Mouse (Mus musculus) cortical plate, adult 2 months (tissue): ENCODE measurements around the gene Lck. TPM values are rescaled to one million over a fixed set of nuclear protein-coding genes. Genes with fewer than 3 reads are reported as not detected.

ENCODE experiments used
- H3K27ac ChIP-seq: fragments of 200-500 bp; 2 replicates; pipeline ENCODE4 v1.5.1; 2012; ENCODE audit warnings: low read length, control low read depth, inconsistent platforms; ENCODE audit not compliant: insufficient read depth
- H3K4me1 ChIP-seq: fragments of 200-500 bp; 2 replicates; pipeline ENCODE4 v1.6.1; 2011; ENCODE audit warnings: low read length; ENCODE audit not compliant: control insufficient read depth, insufficient read depth
- H3K4me3 ChIP-seq: fragments of 200-500 bp; 2 replicates; pipeline ENCODE4 v1.5.1; 2011; ENCODE audit warnings: mild to moderate bottlenecking, low read length, control low read depth; ENCODE audit not compliant: insufficient read depth
- CTCF ChIP-seq: fragments of 200-500 bp; IDR thresholded peaks from 2 replicates; pipeline ENCODE4 v1.5.1; 2011; ENCODE audit warnings: mild to moderate bottlenecking, control low read depth, low read length; ENCODE audit not compliant: insufficient read depth; ENCODE audit errors: extremely low read depth
- POLR2A ChIP-seq: fragments of 200-500 bp; IDR thresholded peaks from 2 replicates; pipeline ENCODE4 v1.6.1; 2011; ENCODE audit warnings: mild to moderate bottlenecking, low read length, control low read depth; ENCODE audit not compliant: insufficient read depth; ENCODE audit errors: extremely low read depth
- polyA plus RNA-seq: library from polyadenylated mRNA; depleted of rRNA; stranded (reverse); fragments of >200 nt; gene quantifications from 2 replicates; pipeline ENCODE4 v1.2.3, GENCODE M21; 2012

Gene Lck
- polyA plus RNA-seq, 1 experiment = 2.3 TPM

GRCm38 (mm10) chr4:129513086-129513767 is 60.2 kb downstream of the Lck start, which contains the start of gene Marcksl1:
TSS of gene Marcksl1 (plus strand) at chr4:129513581.
- TF ChIP-seq CTCF = no peak
- TF ChIP-seq POLR2A = peak; percentile 44; the same call in 1 of the 2 replicates
- Histone ChIP-seq H3K4me1 (no peaks in the 10 kb centered on the region), H3K27ac (0 out of 2 replicates have a peak within 1 kb of the TSS, but pooled peaks have one; percentile 61), H3K4me3 (peak within 1 kb of the TSS; percentile 56)

- no peak overlapping the region for H3K4me3 ChIP-seq
- TF ChIP-seq CTCF (no peak), POLR2A (no peak)
- no peaks in the 10 kb centered on the region for H3K4me1 ChIP-seq
- H3K27ac ChIP-seq = peak overlapping the region; percentile 75
Measured at GRCm38 (mm10) chr4:129511413-129512096, 61.9 kb downstream of the Lck start.

GRCm38 (mm10) chr4:129510723-129511412 is 62.6 kb downstream of the Lck start:
- TF ChIP-seq POLR2A (no peak), CTCF (no peak)
- H3K27ac ChIP-seq = peak overlapping the region; percentile 67; the same call in 1 of the 2 replicates
- H3K4me1 ChIP-seq = no peaks in the 10 kb centered on the region
- H3K4me3 ChIP-seq = no peak overlapping the region

DNA sequence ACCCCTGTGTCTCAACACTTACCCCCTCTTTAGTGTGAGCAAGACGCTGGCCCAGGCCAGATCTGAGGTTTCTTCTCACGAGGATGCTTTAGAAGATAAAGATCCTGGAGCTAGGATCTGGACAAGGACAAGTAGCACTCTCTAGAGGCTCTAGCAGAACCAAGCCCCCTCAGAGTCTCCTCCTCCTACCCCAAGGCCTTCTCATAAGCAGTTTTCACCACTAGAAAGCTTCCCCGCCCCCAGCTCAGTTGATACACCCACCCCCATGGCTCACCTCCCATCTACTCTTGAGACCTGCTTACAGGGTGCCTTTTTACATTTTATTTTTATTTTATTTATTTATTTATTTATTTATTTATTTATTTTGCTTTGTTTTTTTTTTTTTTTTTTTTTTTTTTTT is 63.8 kb downstream of the Lck start:
- no peak for TF ChIP-seq CTCF
- TF ChIP-seq POLR2A = no peak
- H3K4me3 ChIP-seq = no peak overlapping the region
- H3K27ac ChIP-seq = no peak overlapping the region
- no peaks in the 10 kb centered on the region for H3K4me1 ChIP-seq

DNA sequence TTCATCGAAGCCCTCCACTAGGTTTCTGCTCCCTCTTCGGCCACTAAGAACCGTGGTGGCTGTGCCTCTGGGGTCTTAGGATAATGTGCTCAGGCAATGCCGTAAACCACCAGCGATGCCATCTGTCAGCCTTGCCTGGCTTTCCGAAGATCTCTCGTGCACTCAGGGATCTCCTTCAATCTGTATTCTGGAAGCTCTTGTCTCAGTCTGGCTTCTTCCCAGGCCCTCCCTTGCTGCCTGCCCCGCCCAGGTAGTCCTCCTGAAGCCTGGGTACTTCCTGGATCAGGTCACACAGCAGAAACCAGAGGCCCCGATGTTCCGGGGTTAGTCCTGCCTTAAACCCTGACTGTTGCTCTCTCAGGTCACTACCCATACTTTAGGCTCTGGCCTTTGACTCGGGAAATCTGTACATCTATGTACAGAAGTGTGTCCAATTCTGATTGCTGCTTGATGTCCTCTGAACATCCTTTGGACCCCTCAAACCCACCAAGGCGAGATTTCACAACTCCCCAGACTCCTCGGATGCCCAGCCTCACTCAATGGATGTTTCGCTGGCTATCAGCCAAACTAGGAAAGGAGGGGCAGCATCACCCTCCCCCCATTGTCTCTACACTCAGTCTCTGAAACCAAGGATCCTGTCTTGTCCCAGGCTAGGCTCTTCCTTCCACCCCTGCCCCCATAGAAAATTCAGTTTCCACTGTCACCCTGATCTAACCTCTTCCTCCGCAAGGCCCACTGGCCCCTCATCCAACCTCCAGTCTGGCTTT is 64.4 kb downstream of the Lck start:
- no peak overlapping the region for H3K27ac ChIP-seq
- no peaks in the 10 kb centered on the region for H3K4me1 ChIP-seq
- TF ChIP-seq POLR2A (no peak), CTCF (no peak)
- H3K4me3 ChIP-seq = no peak overlapping the region

DNA sequence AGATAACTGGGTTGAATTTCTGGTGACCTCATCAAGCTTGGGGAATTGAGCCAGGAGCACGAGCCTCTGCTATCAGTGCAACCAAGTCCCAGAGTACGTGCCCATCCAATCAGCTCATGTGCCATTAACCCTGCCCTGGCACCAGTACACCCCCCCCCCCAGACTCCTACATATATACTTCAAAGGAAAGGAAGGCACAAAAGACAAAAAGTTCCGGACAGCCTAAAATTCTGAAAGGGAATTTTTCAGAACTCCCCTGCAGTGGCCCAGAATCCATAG is 65.3 kb downstream of the Lck start:
- Histone ChIP-seq H3K4me1 (no peaks in the 10 kb centered on the region), H3K27ac (no peak overlapping the region), H3K4me3 (no peak overlapping the region)
- TF ChIP-seq POLR2A = no peak

GRCm38 (mm10) chr4:129507434-129508236 is 65.8 kb downstream of the Lck start:
- H3K4me3 ChIP-seq = no peak overlapping the region
- TF ChIP-seq POLR2A (no peak), CTCF (no peak)
- H3K27ac ChIP-seq = no peak overlapping the region
- H3K4me1 ChIP-seq = no peaks in the 10 kb centered on the region

DNA sequence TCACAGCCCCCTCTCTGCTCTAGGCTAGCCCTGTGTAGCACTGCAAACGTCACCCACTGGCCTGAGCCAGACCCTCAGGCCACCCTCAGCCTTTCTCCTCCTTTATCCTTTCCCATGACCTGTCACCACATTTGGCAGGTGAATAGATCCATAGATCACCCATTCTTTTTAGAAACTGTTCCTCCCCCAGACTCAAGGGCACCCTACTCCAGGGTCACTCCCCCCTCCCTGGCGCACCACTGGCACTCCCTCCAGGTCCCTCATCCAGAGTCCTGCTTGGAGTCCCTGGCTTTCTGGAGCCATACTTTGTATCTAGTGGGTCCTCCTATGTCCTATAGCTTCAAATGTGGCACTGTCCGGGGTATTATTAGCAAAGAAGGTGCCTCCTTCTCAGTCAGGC is 67.9 kb downstream of the Lck start:
- Histone ChIP-seq H3K4me1 (no peaks in the 10 kb centered on the region), H3K4me3 (no peak overlapping the region), H3K27ac (no peak overlapping the region)
- no peak for TF ChIP-seq POLR2A
- no peak for TF ChIP-seq CTCF

DNA sequence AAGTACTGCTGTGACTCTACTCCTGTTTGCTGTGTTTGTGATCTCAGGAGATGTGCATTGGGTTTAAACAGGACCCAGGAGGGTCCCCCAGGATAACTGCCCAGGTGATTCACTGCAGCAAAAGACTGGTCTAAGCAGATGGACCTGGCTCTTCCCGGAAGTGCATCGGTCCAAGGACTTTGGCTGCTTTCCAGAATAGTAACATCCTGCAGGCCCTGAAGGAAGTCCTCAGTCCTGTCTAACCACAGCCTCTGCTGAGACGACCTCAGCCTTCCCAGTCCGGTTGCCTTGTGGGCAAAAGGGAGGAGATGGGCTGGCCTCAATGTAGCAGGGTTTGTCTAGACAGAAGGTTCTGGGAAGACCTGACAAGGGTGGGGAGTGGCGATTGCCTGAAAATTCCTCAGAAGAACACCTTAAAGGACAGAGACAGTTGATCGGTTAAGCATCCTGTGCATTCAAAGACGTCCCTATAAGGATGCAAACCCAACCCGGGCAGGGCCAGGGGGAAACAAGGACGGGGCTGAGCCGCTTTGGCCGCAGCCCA is 70.5 kb downstream of the Lck start:
- Histone ChIP-seq H3K27ac (no peak overlapping the region), H3K4me3 (no peak overlapping the region), H3K4me1 (no peaks in the 10 kb centered on the region)
- TF ChIP-seq CTCF = no peak
- TF ChIP-seq POLR2A = no peak
